Mouse (Mus musculus): ENCODE data around the gene Klk12. TPM values are rescaled to one million over a fixed set of nuclear protein-coding genes. Genes with fewer than 3 reads are reported as not detected.
A peak's percentile ranks its signal among the peaks of the same experiment; 100 is the strongest.

The Klk12 gene
- total and polyA plus RNA-seq, 3 experiments: not detected

DNA sequence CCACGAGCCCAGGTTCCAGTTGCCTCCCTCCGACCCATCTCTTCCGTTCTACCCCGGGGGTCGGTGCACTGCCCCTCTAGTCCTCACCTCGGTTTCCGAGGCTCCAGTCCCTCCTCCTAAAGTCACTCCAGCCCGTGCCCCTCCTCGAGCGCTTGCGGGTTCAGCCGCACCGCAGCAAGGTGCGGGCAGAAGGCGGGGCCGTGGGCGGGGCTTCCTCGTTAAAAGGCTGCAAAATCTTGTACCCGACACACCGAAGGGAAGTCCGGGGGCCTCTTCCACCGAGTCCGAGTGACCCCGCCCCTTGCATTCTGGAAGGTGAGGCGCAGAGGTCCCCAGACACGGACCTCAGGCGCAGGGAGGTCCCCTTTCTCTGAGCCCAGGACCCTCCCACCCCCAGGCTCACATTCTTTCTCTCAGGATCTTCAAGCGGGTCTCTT, 28.7 kb downstream of the Klk12 start, which contains the start of gene Klk8:
Gene Klk8, plus strand, starts transcription at position 245 of the 437 bp plus-strand sequence.
- no peaks in the 10 kb centered on the region for H3K79me2 ChIP-seq (replicated peaks; ENCODE audit: control insufficient read depth, insufficient read depth, low read length)
- peak within 1 kb of the TSS; percentile 45 for H3K9ac ChIP-seq (ENCODE audit: low read depth, low read length)
- 2% methylated on average over 28 of the region's 28 CpGs for WGBS
- no peaks in the 10 kb centered on the region for H3K27me3 ChIP-seq (ENCODE audit: control insufficient read depth, insufficient read depth, low read length)
- H3K36me3 ChIP-seq (ENCODE audit: control insufficient read depth, insufficient read depth, low read length): no peaks in the 10 kb centered on the region
- intact Hi-C loops (cut with DNase I): no loop called here
- DNase-seq: peak; percentile 51 to 59
- no peak for TF ChIP-seq EP300 (IDR thresholded peaks at IDR 0.05; ENCODE audit: insufficient read depth, low read depth, low read length)
- TF ChIP-seq POLR2A (IDR thresholded peaks at IDR 0.05; ENCODE audit: insufficient read depth, low read depth, low read length): no peak
- no peak for TF ChIP-seq CTCF (IDR thresholded peaks at IDR 0.05)
- H3K4me1 ChIP-seq (ENCODE audit: control insufficient read depth, insufficient read depth, low read length): no peaks in the 10 kb centered on the region; the same call in 1 of the 2 replicates
- H3K27ac ChIP-seq: peak within 1 kb of the TSS; percentile 65
- peak within 1 kb of the TSS; percentile 54 for H3K4me3 ChIP-seq

- Histone ChIP-seq H3K4me3 (peak overlapping the region; percentile 54), H3K27ac (peak overlapping the region; percentile 65), H3K9ac (ENCODE audit: low read depth, low read length) (peak overlapping the region; percentile 40), H3K79me2 (replicated peaks; ENCODE audit: control insufficient read depth, insufficient read depth, low read length) (no peaks in the 10 kb centered on the region), H3K27me3 (ENCODE audit: control insufficient read depth, insufficient read depth, low read length) (no peaks in the 10 kb centered on the region), H3K36me3 (ENCODE audit: control insufficient read depth, insufficient read depth, low read length) (no peaks in the 10 kb centered on the region), H3K4me1 (ENCODE audit: control insufficient read depth, insufficient read depth, low read length) (no peaks in the 10 kb centered on the region; the same call in 1 of the 2 replicates)
- TF ChIP-seq POLR2A (IDR thresholded peaks at IDR 0.05; ENCODE audit: insufficient read depth, low read depth, low read length): peak; percentile 57; the same call in 1 of the 2 replicates
- TF ChIP-seq EP300 (IDR thresholded peaks at IDR 0.05; ENCODE audit: insufficient read depth, low read depth, low read length): no peak
- no peak for TF ChIP-seq CTCF (IDR thresholded peaks at IDR 0.05)
- intact Hi-C loops (cut with DNase I): loop anchor here (2.0 kb wide), 1 partner anchor 17 kb away; no protein-coding TSS in a partner anchor
- DNase-seq: peak; percentile 43 to 45
- 31% methylated on average over 13 of the region's 13 CpGs for WGBS
Measured at GRCm38 (mm10) chr7:43797844-43798462, 29.3 kb downstream of the Klk12 start.

DNA sequence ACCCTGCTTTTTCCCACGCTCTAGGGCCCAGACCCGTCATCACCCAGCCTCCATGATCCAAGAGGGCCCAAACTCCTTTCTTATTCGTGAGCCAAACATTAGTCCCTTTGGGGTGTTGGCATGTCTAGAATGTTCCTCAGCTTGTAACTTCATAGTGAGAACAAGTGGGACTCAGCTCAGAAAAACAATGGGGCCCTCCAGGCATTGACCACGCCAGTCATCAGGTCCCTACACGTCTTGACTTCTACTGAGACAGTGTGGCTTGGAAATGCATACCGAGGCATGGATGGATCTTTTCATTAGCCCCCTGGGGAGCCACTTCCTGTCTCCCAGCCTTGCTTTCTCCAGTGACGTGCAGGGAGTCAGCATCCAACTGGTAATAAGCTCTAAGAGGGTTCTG, 31.2 kb downstream of the Klk12 start:
- 63% methylated on average over 7 of the region's 7 CpGs for WGBS
- no peaks in the 10 kb centered on the region; the same call in 1 of the 2 replicates for H3K4me1 ChIP-seq (ENCODE audit: control insufficient read depth, insufficient read depth, low read length)

DNA sequence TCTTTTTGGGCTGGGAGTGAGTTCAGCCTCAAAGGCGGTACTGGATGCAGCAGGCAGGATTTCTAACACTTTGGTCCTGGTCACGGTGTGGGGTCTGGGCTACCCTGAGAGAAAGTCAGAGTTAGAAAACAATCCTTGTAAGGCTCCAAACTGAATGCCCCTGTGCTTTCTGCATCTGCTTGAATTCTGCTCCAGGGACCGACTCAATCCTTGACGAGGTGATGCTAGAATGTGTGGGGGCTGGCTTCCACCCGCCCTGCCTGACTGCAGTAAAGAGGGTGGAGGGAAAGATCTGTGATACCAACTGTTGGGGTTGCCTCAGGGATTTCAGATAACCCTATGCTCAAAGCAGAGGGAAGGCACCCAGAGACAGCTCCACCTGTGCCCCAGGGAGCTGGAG, 42.3 kb downstream of the Klk12 start, which contains the start of gene Klk7:
Gene Klk7, plus strand, starts transcription at position 301 of the 400 bp plus-strand sequence.
- no peak for TF ChIP-seq CTCF (IDR thresholded peaks at IDR 0.05)
- no peak for TF ChIP-seq EP300 (IDR thresholded peaks at IDR 0.05; ENCODE audit: insufficient read depth, low read depth, low read length)
- no peak for TF ChIP-seq POLR2A (IDR thresholded peaks at IDR 0.05; ENCODE audit: insufficient read depth, low read depth, low read length)
- Histone ChIP-seq H3K4me1 (ENCODE audit: control insufficient read depth, insufficient read depth, low read length) (no peaks in the 10 kb centered on the region), H3K36me3 (ENCODE audit: control insufficient read depth, insufficient read depth, low read length) (no peaks in the 10 kb centered on the region), H3K4me3 (no peak within 1 kb of the TSS), H3K27me3 (ENCODE audit: control insufficient read depth, insufficient read depth, low read length) (no peaks in the 10 kb centered on the region), H3K27ac (no peak within 1 kb of the TSS), H3K79me2 (replicated peaks; ENCODE audit: control insufficient read depth, insufficient read depth, low read length) (no peaks in the 10 kb centered on the region), H3K9ac (ENCODE audit: low read depth, low read length) (no peak within 1 kb of the TSS)
- no peak for DNase-seq
- 47% methylated on average over 5 of the region's 5 CpGs for WGBS
- intact Hi-C loops (cut with DNase I): no loop called here

More for the DNA sequence above, 31.2 kb downstream of the Klk12 start:
- TF ChIP-seq EP300 (IDR thresholded peaks at IDR 0.05; ENCODE audit: insufficient read depth, low read depth, low read length): no peak
- no peak for TF ChIP-seq CTCF (IDR thresholded peaks at IDR 0.05)
- no peak for TF ChIP-seq POLR2A (IDR thresholded peaks at IDR 0.05; ENCODE audit: insufficient read depth, low read depth, low read length)
- Histone ChIP-seq H3K36me3 (ENCODE audit: control insufficient read depth, insufficient read depth, low read length) (no peaks in the 10 kb centered on the region), H3K4me3 (no peak overlapping the region), H3K79me2 (replicated peaks; ENCODE audit: control insufficient read depth, insufficient read depth, low read length) (no peaks in the 10 kb centered on the region), H3K27me3 (ENCODE audit: control insufficient read depth, insufficient read depth, low read length) (no peaks in the 10 kb centered on the region), H3K27ac (no peak overlapping the region), H3K9ac (ENCODE audit: low read depth, low read length) (no peak overlapping the region)
- intact Hi-C loops (cut with DNase I): loop anchor here (2.0 kb wide), 1 partner anchor 15 kb away; no protein-coding TSS in a partner anchor
- DNase-seq: no peak

- Histone ChIP-seq H3K27ac (no peak overlapping the region), H3K36me3 (ENCODE audit: control insufficient read depth, insufficient read depth, low read length) (no peaks in the 10 kb centered on the region), H3K4me1 (ENCODE audit: control insufficient read depth, insufficient read depth, low read length) (no peaks in the 10 kb centered on the region), H3K4me3 (no peak overlapping the region), H3K79me2 (replicated peaks; ENCODE audit: control insufficient read depth, insufficient read depth, low read length) (no peaks in the 10 kb centered on the region), H3K9ac (ENCODE audit: low read depth, low read length) (no peak overlapping the region), H3K27me3 (ENCODE audit: control insufficient read depth, insufficient read depth, low read length) (no peaks in the 10 kb centered on the region)
- DNase-seq: peak in 1 of 2 experiments; percentile 1
- WGBS: 83% methylated on average over 7 of the region's 7 CpGs
- no peak for TF ChIP-seq CTCF (IDR thresholded peaks at IDR 0.05)
- no peak for TF ChIP-seq EP300 (IDR thresholded peaks at IDR 0.05; ENCODE audit: insufficient read depth, low read depth, low read length)
- intact Hi-C loops (cut with DNase I): loop anchor here (2.0 kb wide), 1 partner anchor 16 kb away; no protein-coding TSS in a partner anchor
Measured at GRCm38 (mm10) chr7:43815211-43815610, 46.5 kb downstream of the Klk12 start.

GRCm38 (mm10) chr7:43816746-43817145, 48.0 kb downstream of the Klk12 start:
- intact Hi-C loops (cut with DNase I): no loop called here
- Histone ChIP-seq H3K27me3 (ENCODE audit: control insufficient read depth, insufficient read depth, low read length) (no peaks in the 10 kb centered on the region), H3K27ac (no peak overlapping the region), H3K4me1 (ENCODE audit: control insufficient read depth, insufficient read depth, low read length) (no peaks in the 10 kb centered on the region), H3K79me2 (replicated peaks; ENCODE audit: control insufficient read depth, insufficient read depth, low read length) (no peaks in the 10 kb centered on the region), H3K4me3 (no peak overlapping the region), H3K9ac (ENCODE audit: low read depth, low read length) (no peak overlapping the region), H3K36me3 (ENCODE audit: control insufficient read depth, insufficient read depth, low read length) (no peaks in the 10 kb centered on the region)
- no peak for TF ChIP-seq CTCF (IDR thresholded peaks at IDR 0.05)
- TF ChIP-seq EP300 (IDR thresholded peaks at IDR 0.05; ENCODE audit: insufficient read depth, low read depth, low read length): no peak
- TF ChIP-seq POLR2A (IDR thresholded peaks at IDR 0.05; ENCODE audit: insufficient read depth, low read depth, low read length): no peak
- DNase-seq: no peak
